Mouse (Mus musculus): Measurements from ENCODE around the gene Gm6880.
"Not testable (repeated sequence)": the region's sequence is repeated elsewhere in the genome, so short reads cannot be mapped to it uniquely, and the experiment has no call there.

- not testable (repeated sequence) for TF ChIP-seq GATA1 (IDR thresholded peaks at IDR 0.05; ENCODE audit: borderline replicate concordance, low read length); FLI1 (IDR thresholded peaks at IDR 0.05; ENCODE audit: low read length)
These were observed 36.3 kb upstream of the Gm6880 start for GRCm38 (mm10) chrX:74517461-74517860.
